In the genomic region with DNA sequence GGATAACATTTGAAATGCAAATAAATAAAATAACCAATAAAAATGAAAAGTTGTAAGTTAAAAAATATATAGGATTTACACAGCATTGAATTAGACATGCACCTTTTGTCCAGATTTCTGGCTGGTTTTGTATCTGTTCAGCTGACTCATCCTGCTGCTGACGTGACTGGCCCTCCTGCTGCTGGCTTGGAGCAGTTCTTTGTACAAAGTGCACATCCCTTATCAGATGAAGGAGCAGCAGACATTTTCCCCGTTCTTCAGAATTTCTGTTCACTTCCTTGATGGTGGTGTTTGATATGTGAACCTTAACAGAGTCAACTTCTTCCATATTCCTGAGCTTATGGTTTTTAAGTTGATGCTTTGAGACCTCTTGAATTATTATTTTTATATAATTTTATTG, we compare ENCODE assay signal across 24 mouse cellular contexts.
DNase-seq lines count a peak whose midpoint lies in the region; ATAC-seq and TF ChIP-seq lines count a peak whose summit lies in the region.
"Had no signal": no experiment of that assay in that cellular context is flagged by ENCODE, and none has a peak within 500 bp of the region (broad histone marks: within the 10 kb centered on the region; RNA-seq: fewer than 3 reads in every experiment).

No protein-coding gene starts in this region.

- H3K27me3 ChIP-seq in MEL (ENCODE audit: control insufficient read depth in 1 of 2, insufficient read depth in 2 of 2, low read length in 2 of 2) = peaks cover 2% of the 10 kb centered on the region in 2 experiments
- no peaks in the 10 kb centered on the region for H3K27me3 ChIP-seq in embryonic facial prominence, embryonic 10.5 days (replicated peaks; ENCODE audit: low read depth, poor library complexity, severe bottlenecking)
- H3K27me3 ChIP-seq: embryonic facial prominence, embryonic 15.5 days; heart, embryonic 13.5 days; midbrain, embryonic 15.5 days had no signal

- peak in 1 of 2 experiments; percentile 8; a peak in 1 of 4 replicates for TF ChIP-seq EP300 in MEL (IDR thresholded peaks at IDR 0.05; ENCODE audit: low read depth in 1 of 2, low read length in 2 of 2)

- peaks cover 0 to 4% of the 10 kb centered on the region in 2 experiments; a peak in 2 of 4 replicates for H3K36me3 ChIP-seq in MEL (ENCODE audit: control insufficient read depth in 1 of 2, insufficient read depth in 2 of 2, low read length in 2 of 2)
- no peaks in the 10 kb centered on the region for H3K36me3 ChIP-seq in embryonic facial prominence, embryonic 10.5 days (replicated peaks)
- H3K36me3 ChIP-seq: embryonic facial prominence, embryonic 15.5 days; heart, embryonic 13.5 days; midbrain, embryonic 15.5 days had no signal

- no peak for TF ChIP-seq POLR2A in MEL (IDR thresholded peaks at IDR 0.05; ENCODE audit: control insufficient read depth in 1 of 2, insufficient read depth in 1 of 2, low read depth in 1 of 2, low read length in 2 of 2, poor library complexity in 1 of 2)

- no peak overlapping the region for H3K4me3 ChIP-seq in MEL (ENCODE audit: control insufficient read depth in 1 of 2, insufficient read depth in 1 of 2, low read depth in 2 of 2, low read length in 2 of 2)
- no peak overlapping the region for H3K4me3 ChIP-seq in embryonic facial prominence, embryonic 10.5 days
- H3K4me3 ChIP-seq: embryonic facial prominence, embryonic 15.5 days; heart, embryonic 13.5 days; megakaryocyte, embryonic 14.5 days; midbrain, embryonic 15.5 days; myocyte had no signal

- DNase-seq in urinary bladder, postnatal 14 days (ENCODE audit: low spot score) = peak; percentile 30
- DNase-seq in urinary bladder, postnatal 4 days (ENCODE audit: low spot score in 2 of 2) = no peak
- peak; percentile 58 for DNase-seq in MEL (ENCODE audit: low read depth, low spot score)
- peak; percentile 50 for DNase-seq in yolk sac, embryonic 10.5 days (ENCODE audit: low spot score)
- DNase-seq in left cerebral cortex, adult 8-10 months (ENCODE audit: low spot score in 2 of 2) = no peak
- DNase-seq in embryonic facial prominence, embryonic 10.5 days (ENCODE audit: low spot score) = no peak
- DNase-seq in thymus, postnatal 0 days (ENCODE audit: low spot score) = no peak
- DNase-seq: cerebellum, adult 11 months; cerebellum, postnatal 14 days; embryo, embryonic 11 days; forebrain, postnatal 0 days; heart, postnatal 36 days; left cerebral cortex, postnatal 4 days; liver; thymus, postnatal 4 days had no signal

- TF ChIP-seq RAD21 in MEL (IDR thresholded peaks at IDR 0.05; ENCODE audit: low read depth, low read length) = no peak

- ATAC-seq in granulocyte monocyte progenitor cell, adult 5-6 weeks (replicated peaks; ENCODE audit: poor library complexity, severe bottlenecking) = peak; percentile 26; the same call in 1 of the 2 replicates
- ATAC-seq: forebrain, postnatal 0 days; lung, postnatal 0 days; midbrain, embryonic 15.5 days had no signal

- no peaks in the 10 kb centered on the region for H3K9me3 ChIP-seq in MEL (replicated peaks; ENCODE audit: insufficient read depth, low read length)
- no peaks in the 10 kb centered on the region for H3K9me3 ChIP-seq in embryonic facial prominence, embryonic 10.5 days
- H3K9me3 ChIP-seq: embryonic facial prominence, embryonic 15.5 days; heart, embryonic 13.5 days; megakaryocyte, embryonic 14.5 days; midbrain, embryonic 15.5 days had no signal

- WGBS in embryonic facial prominence, embryonic 10.5 days = 65% methylated on average over 2 of the region's 2 CpGs

- H3K79me2 ChIP-seq in MEL (ENCODE audit: control insufficient read depth, insufficient read depth, low read length, poor library complexity) = no peaks in the 10 kb centered on the region

- H3K4me1 ChIP-seq in MEL (ENCODE audit: control insufficient read depth in 1 of 2, insufficient read depth in 2 of 2, low read length in 2 of 2) = peaks cover 0 to 3% of the 10 kb centered on the region in 2 experiments; a peak in 3 of 4 replicates
- H3K4me1 ChIP-seq in embryonic facial prominence, embryonic 10.5 days = no peaks in the 10 kb centered on the region
- H3K4me1 ChIP-seq: embryonic facial prominence, embryonic 15.5 days; heart, embryonic 13.5 days; midbrain, embryonic 15.5 days had no signal

- no peak overlapping the region for H3K27ac ChIP-seq in MEL (ENCODE audit: control insufficient read depth, low read depth, low read length)
- no peak overlapping the region for H3K27ac ChIP-seq in embryonic facial prominence, embryonic 10.5 days (replicated peaks)
- H3K27ac ChIP-seq: embryonic facial prominence, embryonic 15.5 days; heart, embryonic 13.5 days; hindbrain, embryonic 14.5 days; kidney, postnatal 0 days; midbrain, embryonic 15.5 days had no signal

- no peak overlapping the region for H3K9ac ChIP-seq in MEL (ENCODE audit: control insufficient read depth, low read depth, low read length, poor library complexity, severe bottlenecking)
- H3K9ac ChIP-seq: embryonic facial prominence, embryonic 15.5 days; forebrain, postnatal 0 days; heart, embryonic 13.5 days; hindbrain, embryonic 14.5 days; midbrain, embryonic 15.5 days had no signal

- TF ChIP-seq CTCF in MEL (IDR thresholded peaks at IDR 0.05 in 2 of 3, conservative IDR thresholded peaks at IDR 0.05 in 1 of 3; ENCODE audit: control insufficient read depth in 1 of 3, insufficient read depth in 1 of 3, low read depth in 2 of 3, low read length in 3 of 3, poor library complexity in 1 of 3, severe bottlenecking in 1 of 3) = no peak

TF ChIP-seq in MEL, 35 proteins besides CTCF, POLR2A, EP300 and RAD21:
- TF ChIP-seq ZC3H11A (IDR thresholded peaks at IDR 0.05; ENCODE audit: low read depth, low read length) = no peak
- no peak for TF ChIP-seq ZMIZ1 (IDR thresholded peaks at IDR 0.05; ENCODE audit: low read depth, low read length)
- TF ChIP-seq TAL1 (IDR thresholded peaks at IDR 0.05; ENCODE audit: low read length) = no peak
- no peak for TF ChIP-seq HCFC1 (IDR thresholded peaks at IDR 0.05; ENCODE audit: low read depth, low read length)
- TF ChIP-seq GATA1 (IDR thresholded peaks at IDR 0.05; ENCODE audit: low read depth, low read length) = peak; percentile 72
TF ChIP-seq in MEL: peak in this region for 1.

Comparison
In these comparisons a context has a peak if more than half of its experiments do, and no peak if none do; other contexts are left out.
1. DNase-seq: peak in urinary bladder, postnatal 14 days (single experiment), MEL (single experiment) and yolk sac, embryonic 10.5 days (single experiment); none in urinary bladder, postnatal 4 days (0 of 2), left cerebral cortex, adult 8-10 months (0 of 2), embryonic facial prominence, embryonic 10.5 days (single experiment) and thymus, postnatal 0 days (single experiment).